Mouse (Mus musculus) testis, adult 2 months (tissue): Measurements from ENCODE around the gene Syce3.

ENCODE experiments used
- CTCF ChIP-seq: fragments of 200-500 bp; IDR thresholded peaks from 2 replicates; pipeline ENCODE4 v1.5.1; 2012; ENCODE audit warnings: low read depth, mild to moderate bottlenecking, inconsistent platforms, low read length, moderate library complexity; ENCODE audit not compliant: control insufficient read depth, insufficient read depth, insufficient replicate concordance
- POLR2A ChIP-seq: fragments of 200-500 bp; IDR thresholded peaks from 2 replicates; pipeline ENCODE4 v1.6.1; 2012; ENCODE audit warnings: low read depth, mild to moderate bottlenecking, inconsistent platforms, low read length, moderate library complexity; ENCODE audit not compliant: control insufficient read depth

DNA sequence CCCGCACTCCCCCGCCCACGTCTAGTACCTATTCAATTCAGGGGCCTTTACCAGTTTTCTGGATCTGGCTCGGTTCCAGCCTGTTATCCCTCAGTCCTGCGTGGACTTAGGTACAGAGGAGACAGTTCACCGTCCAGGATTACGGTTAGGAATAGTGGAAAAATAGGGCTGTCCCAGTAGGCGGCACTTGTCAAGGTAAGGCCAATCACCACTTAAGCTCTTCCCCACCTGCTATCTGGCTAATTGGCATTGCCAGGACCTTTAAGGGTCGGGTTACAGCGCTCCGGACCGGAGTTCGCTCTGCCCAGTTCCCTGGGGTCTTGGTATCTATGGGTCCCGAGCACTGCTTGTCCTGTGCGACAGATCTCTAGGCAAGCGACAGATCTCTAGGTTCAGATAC is 33.3 kb downstream of the Syce3 start, which contains the start of gene Tymp:
- TF ChIP-seq CTCF (no peak), POLR2A (no peak)
